ENCODE assay signal across 7 mouse cellular contexts in the genomic region with DNA sequence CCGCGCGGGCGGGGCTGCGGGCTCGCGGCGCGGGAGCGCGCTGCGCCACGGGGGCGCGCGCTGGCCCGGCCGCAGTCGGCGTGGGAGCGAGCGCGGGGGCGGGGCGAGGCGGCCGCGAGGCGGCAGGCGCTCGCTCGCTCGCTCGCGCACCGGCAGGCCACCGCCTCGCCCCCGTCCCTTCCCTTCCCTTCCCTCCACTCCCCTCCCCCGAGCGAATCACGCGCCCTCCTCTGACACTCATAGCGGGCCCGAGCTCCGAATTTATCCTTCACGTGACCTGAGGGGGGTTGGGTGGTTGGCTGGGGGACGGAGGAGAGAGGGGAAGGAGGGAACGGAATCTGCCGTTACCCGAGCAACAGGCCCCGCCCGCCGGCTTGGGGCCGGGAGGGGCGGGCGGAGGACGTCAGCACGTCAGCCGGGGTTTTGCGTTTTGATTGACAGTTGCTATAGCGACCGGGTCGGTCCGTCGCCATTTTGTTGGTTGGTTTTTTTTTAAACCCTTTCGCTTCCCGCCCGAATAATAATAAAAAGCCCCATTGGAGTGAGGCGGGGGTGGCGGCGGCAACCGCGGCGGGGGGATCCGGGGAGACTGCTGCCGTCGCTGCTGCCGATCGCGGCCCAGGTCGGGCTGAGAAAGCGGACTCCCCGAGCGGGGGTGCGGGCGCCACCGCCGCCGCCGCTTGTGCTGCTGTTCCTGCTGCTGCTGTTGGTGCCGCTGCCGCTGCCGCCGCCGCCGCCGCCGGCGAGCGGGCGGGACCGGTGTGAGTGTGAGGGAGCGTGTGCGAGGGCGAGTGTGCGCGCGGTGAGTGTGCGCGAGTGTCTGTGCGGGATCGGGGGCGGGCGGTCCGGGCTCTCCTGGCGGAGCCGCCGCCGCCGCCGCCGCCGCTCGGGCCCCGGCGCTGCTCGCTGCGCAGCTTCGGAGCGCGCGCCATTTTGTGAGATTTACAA. TPM values are rescaled to one million over a fixed set of nuclear protein-coding genes. Genes with fewer than 3 reads are reported as not detected.
A peak's percentile ranks its signal among the peaks of the same experiment; 100 is the strongest.
DNase-seq lines count a peak whose midpoint lies in the region; ATAC-seq and TF ChIP-seq lines count a peak whose summit lies in the region.

A gene (plus strand): TSS at position 782 of the 948 bp plus-strand sequence.

- H3K4me3 ChIP-seq in embryonic facial prominence, embryonic 13.5 days = peak within 1 kb of the TSS; percentile 98
- H3K4me3 ChIP-seq in kidney, adult 2 months (ENCODE audit: insufficient read depth, low read depth, low read length) = peak within 1 kb of the TSS; percentile 95
- peak within 1 kb of the TSS; percentile 97 for H3K4me3 ChIP-seq in limb, embryonic 12.5 days (replicated peaks)
- H3K4me3 ChIP-seq in midbrain, embryonic 15.5 days = peak within 1 kb of the TSS; percentile 63
- H3K4me3 ChIP-seq in spleen, adult 2 months (ENCODE audit: extremely low read depth, insufficient read depth, insufficient read length) = peak within 1 kb of the TSS; percentile 95

- no peaks in the 10 kb centered on the region for H3K36me3 ChIP-seq in embryonic facial prominence, embryonic 13.5 days
- no peaks in the 10 kb centered on the region for H3K36me3 ChIP-seq in kidney, adult 2 months (ENCODE audit: control insufficient read depth, insufficient read depth, low read length)
- no peaks in the 10 kb centered on the region for H3K36me3 ChIP-seq in limb, embryonic 12.5 days
- H3K36me3 ChIP-seq in midbrain, embryonic 15.5 days (replicated peaks) = no peaks in the 10 kb centered on the region
- no peaks in the 10 kb centered on the region for H3K36me3 ChIP-seq in spleen, adult 2 months (ENCODE audit: control insufficient read depth, insufficient read depth, low read length)

- H3K27me3 ChIP-seq in embryonic facial prominence, embryonic 13.5 days = no peaks in the 10 kb centered on the region
- H3K27me3 ChIP-seq in kidney, adult 2 months (replicated peaks; ENCODE audit: control insufficient read depth, insufficient read depth, low read length) = no peaks in the 10 kb centered on the region
- no peaks in the 10 kb centered on the region for H3K27me3 ChIP-seq in limb, embryonic 12.5 days
- H3K27me3 ChIP-seq in midbrain, embryonic 15.5 days (replicated peaks) = no peaks in the 10 kb centered on the region
- no peaks in the 10 kb centered on the region for H3K27me3 ChIP-seq in spleen, adult 2 months (ENCODE audit: control insufficient read depth, insufficient read depth, low read length)

- peak; percentile 96 for ATAC-seq in embryonic facial prominence, embryonic 13.5 days (ENCODE audit: insufficient number of reproducible peaks, insufficient read depth, low FRiP score, low TSS enrichment, low read depth)
- peak; percentile 94 for ATAC-seq in limb, embryonic 12.5 days (ENCODE audit: insufficient number of reproducible peaks, insufficient read depth, low FRiP score, low TSS enrichment, low read depth)
- ATAC-seq in midbrain, embryonic 15.5 days (replicated peaks) = peak; percentile 94

- H3K9me3 ChIP-seq in embryonic facial prominence, embryonic 13.5 days = no peaks in the 10 kb centered on the region
- no peaks in the 10 kb centered on the region for H3K9me3 ChIP-seq in limb, embryonic 12.5 days
- no peaks in the 10 kb centered on the region for H3K9me3 ChIP-seq in midbrain, embryonic 15.5 days

- peak within 1 kb of the TSS; percentile 73 for H3K4me2 ChIP-seq in embryonic facial prominence, embryonic 13.5 days
- peak within 1 kb of the TSS; percentile 79 for H3K4me2 ChIP-seq in limb, embryonic 12.5 days
- H3K4me2 ChIP-seq in midbrain, embryonic 15.5 days = peak within 1 kb of the TSS; percentile 59

- no peak for TF ChIP-seq CTCF in kidney, adult 2 months (conservative IDR thresholded peaks at IDR 0.05; ENCODE audit: insufficient read depth, insufficient read length, low read depth, low read length)
- no peak for TF ChIP-seq CTCF in spleen, adult 2 months (IDR thresholded peaks at IDR 0.05; ENCODE audit: extremely low read depth, insufficient read depth, insufficient read length, insufficient replicate concordance)

- DNase-seq in adrenal gland, postnatal 36 days = peak; percentile 99 to 100
- peak; percentile 99 to 100 for DNase-seq in heart, adult 18-20 months
- DNase-seq in kidney, adult 2 months = peak; percentile 99
- DNase-seq in spleen, adult 2 months (ENCODE audit: low read depth in 1 of 2, low spot score in 2 of 2) = peak; percentile 99

- TF ChIP-seq POLR2A in kidney, adult 2 months (IDR thresholded peaks at IDR 0.05; ENCODE audit: low read depth, low read length) = no peak
- TF ChIP-seq POLR2A in spleen, adult 2 months (IDR thresholded peaks at IDR 0.05; ENCODE audit: low read depth, low read length) = peak; percentile 38

- WGBS in embryonic facial prominence, embryonic 13.5 days = under 1% methylated on average over 71 of the region's 133 CpGs
- WGBS in kidney, adult 2 months = under 1% methylated on average over 112 of the region's 133 CpGs
- WGBS in limb, embryonic 12.5 days = under 1% methylated on average over 114 of the region's 133 CpGs
- WGBS in midbrain, embryonic 15.5 days = under 1% methylated on average over 77 of the region's 133 CpGs
- 1% methylated on average over 84 of the region's 133 CpGs for WGBS in spleen, adult 2 months

- peaks cover 28% of the 10 kb centered on the region for H3K4me1 ChIP-seq in embryonic facial prominence, embryonic 13.5 days
- H3K4me1 ChIP-seq in kidney, adult 2 months (ENCODE audit: control insufficient read depth, insufficient read depth, low read length) = peaks cover 17% of the 10 kb centered on the region
- peaks cover 28% of the 10 kb centered on the region for H3K4me1 ChIP-seq in limb, embryonic 12.5 days (replicated peaks)
- H3K4me1 ChIP-seq in midbrain, embryonic 15.5 days = peaks cover 31% of the 10 kb centered on the region
- H3K4me1 ChIP-seq in spleen, adult 2 months (ENCODE audit: control insufficient read depth, insufficient read depth, insufficient read length) = peaks cover 15% of the 10 kb centered on the region

- H3K27ac ChIP-seq in embryonic facial prominence, embryonic 13.5 days = peak within 1 kb of the TSS; percentile 100
- H3K27ac ChIP-seq in kidney, adult 2 months (ENCODE audit: insufficient read depth, low read depth, low read length) = peak within 1 kb of the TSS; percentile 96
- peak within 1 kb of the TSS; percentile 100 for H3K27ac ChIP-seq in limb, embryonic 12.5 days
- peak within 1 kb of the TSS; percentile 100 for H3K27ac ChIP-seq in midbrain, embryonic 15.5 days
- H3K27ac ChIP-seq in spleen, adult 2 months (ENCODE audit: insufficient read depth, low read length) = peak within 1 kb of the TSS; percentile 100

- peak within 1 kb of the TSS; percentile 100 for H3K9ac ChIP-seq in embryonic facial prominence, embryonic 13.5 days
- peak within 1 kb of the TSS; percentile 99 for H3K9ac ChIP-seq in limb, embryonic 12.5 days (replicated peaks)
- peak within 1 kb of the TSS; percentile 79 for H3K9ac ChIP-seq in midbrain, embryonic 15.5 days

RNA-seq across cellular contexts. Expression of the gene that starts here (rescaled TPM):
- 10 to 100 TPM; 68.7 to 77.0 TPM for total RNA-seq in adrenal gland, postnatal 36 days (2021)
- polyA plus RNA-seq in embryonic facial prominence, embryonic 13.5 days (2015; fragmentation: Nextera tagmentation; extraction: Ambion mirVana) = 11.0 and 11.1 TPM in 2 replicates
- 10 to 100 TPM; 64.8 to 73.1 TPM for total RNA-seq in heart, adult 18-20 months (2021)
- polyA plus RNA-seq in kidney, adult 2 months (2012; rRNA removed) = 25.5 and 27.2 TPM in 2 replicates
- 9.8 and 11.6 TPM in 2 replicates for polyA plus RNA-seq in limb, embryonic 12.5 days (2016; fragmentation: Nextera tagmentation; extraction: Ambion mirVana)
- 11.1 and 11.7 TPM in 2 replicates for polyA plus RNA-seq in midbrain, embryonic 15.5 days (2015; fragmentation: Nextera tagmentation; extraction: Ambion mirVana)
- polyA plus RNA-seq in spleen, adult 2 months (2012; rRNA removed) = 24.7 and 30.7 TPM in 2 replicates

Comparison
In these comparisons a context has a peak if more than half of its experiments do, and no peak if none do; other contexts are left out.
1. Peak in every context shown above with its lines: DNase-seq, ATAC-seq, H3K4me3 ChIP-seq and H3K27ac ChIP-seq.